Mouse (Mus musculus) liver, embryonic 13.5 days (tissue): Measurements from ENCODE around the gene Uqcc1. TPM values are rescaled to one million over a fixed set of nuclear protein-coding genes. Genes with fewer than 3 reads are reported as not detected.

Source experiments
- ATAC-seq: fragments of 200-750 bp; cut with Nextera tagmentation; 2 replicates; pipeline ENCODE4 v1.8.0; 2017; ENCODE audit warnings: low read depth, mild to moderate bottlenecking, moderate number of reproducible peaks, moderate library complexity
- DNase-seq: peaks from one replicate; pipeline ENCODE4 v3.0.0; 2022
- H3K27ac ChIP-seq: fragments of 300-500 bp; sonication (generic); 2 replicates; pipeline ENCODE4 v1.5.1; 2015; ENCODE audit warnings: moderate library complexity, mild to moderate bottlenecking, inconsistent platforms
- H3K27me3 ChIP-seq: fragments of 300-500 bp; sonication (generic); 2 replicates; pipeline ENCODE4 v1.6.1; 2015; ENCODE audit warnings: mild to moderate bottlenecking, inconsistent platforms
- H3K36me3 ChIP-seq: fragments of 300-500 bp; sonication (generic); 2 replicates; pipeline ENCODE4 v1.6.1; 2015; ENCODE audit warnings: mild to moderate bottlenecking, inconsistent platforms
- H3K4me1 ChIP-seq: fragments of 300-500 bp; sonication (generic); replicated peaks from 2 replicates; pipeline ENCODE4 v1.6.1; 2015; ENCODE audit warnings: inconsistent platforms
- H3K4me2 ChIP-seq: fragments of 300-500 bp; sonication (generic); 2 replicates; pipeline ENCODE4 v1.6.1; 2015; ENCODE audit warnings: inconsistent platforms, mild to moderate bottlenecking, moderate library complexity
- H3K4me3 ChIP-seq: fragments of 300-500 bp; sonication (generic); replicated peaks from 2 replicates; pipeline ENCODE4 v1.5.1; 2015; ENCODE audit warnings: mild to moderate bottlenecking, inconsistent platforms
- H3K9ac ChIP-seq: fragments of 300-500 bp; sonication (generic); 2 replicates; pipeline ENCODE4 v1.6.1; 2015; ENCODE audit warnings: mild to moderate bottlenecking, inconsistent platforms
- H3K9me3 ChIP-seq: fragments of 300-500 bp; sonication (generic); replicated peaks from 2 replicates; pipeline ENCODE4 v1.6.1; 2016; ENCODE audit warnings: inconsistent platforms
- WGBS: fragments of 180-500 bp; shearing (Covaris S2); methylation state at CpG from one replicate; pipeline ENCODE4 v1.1.7; 2015; ENCODE audit not compliant: insufficient replicate concordance; 5-methylcytosine and 5-hydroxymethylcytosine counted together
- polyA plus RNA-seq: library from polyadenylated mRNA; unstranded; fragments of >200 nt; fragmentation: Nextera tagmentation; extraction: Ambion mirVana; gene quantifications from 2 replicates; pipeline ENCODE4 v1.2.1, GENCODE M21; 2015

Gene Uqcc1
- polyA plus RNA-seq, 1 experiment from 2014 or later, result 49.5 TPM

- Histone ChIP-seq H3K36me3 (peaks cover 31% of the 10 kb centered on the region), H3K4me3 (peak overlapping the region; percentile 85), H3K4me2 (peak overlapping the region; percentile 86), H3K9ac (peak overlapping the region; percentile 88), H3K9me3 (no peaks in the 10 kb centered on the region), H3K27me3 (no peaks in the 10 kb centered on the region), H3K27ac (peak overlapping the region; percentile 88), H3K4me1 (peaks cover 28% of the 10 kb centered on the region)
- 1% methylated on average over 52 of the region's 52 CpGs for WGBS
- DNase-seq (peak; percentile 22), ATAC-seq (peak; percentile 19)
Measured at GRCm38 (mm10) chr2:155825904-155826629, 104.0 kb downstream of the Uqcc1 start.

GRCm38 (mm10) chr2:155823722-155824121 lies 106.4 kb downstream of the Uqcc1 start:
- ATAC-seq, result no peak
- H3K9me3 ChIP-seq, result no peaks in the 10 kb centered on the region
- no peaks in the 10 kb centered on the region for H3K27me3 ChIP-seq
- H3K4me1 ChIP-seq, result peaks cover 42% of the 10 kb centered on the region
- H3K36me3 ChIP-seq, result peaks cover 49% of the 10 kb centered on the region
- H3K27ac ChIP-seq, result no peak overlapping the region
- WGBS, result 86% methylated on average over 8 of the region's 8 CpGs
- no peak overlapping the region for H3K4me2 ChIP-seq
- H3K4me3 ChIP-seq, result no peak overlapping the region
- no peak for DNase-seq
- no peak overlapping the region for H3K9ac ChIP-seq

GRCm38 (mm10) chr2:155820779-155821178 lies 109.3 kb downstream of the Uqcc1 start:
- no peak overlapping the region for H3K4me2 ChIP-seq
- no peaks in the 10 kb centered on the region for H3K27me3 ChIP-seq
- no peak overlapping the region for H3K9ac ChIP-seq
- WGBS, result 83% methylated on average over 5 of the region's 5 CpGs
- no peak for DNase-seq
- peak overlapping the region; percentile 72; the same call in 1 of the 2 replicates for H3K27ac ChIP-seq
- H3K9me3 ChIP-seq, result no peaks in the 10 kb centered on the region
- H3K4me3 ChIP-seq, result no peak overlapping the region
- no peak for ATAC-seq
- peaks cover 41% of the 10 kb centered on the region for H3K4me1 ChIP-seq
- H3K36me3 ChIP-seq, result peaks cover 49% of the 10 kb centered on the region

GRCm38 (mm10) chr2:155819449-155820251 lies 110.5 kb downstream of the Uqcc1 start:
- no peaks in the 10 kb centered on the region for H3K27me3 ChIP-seq
- H3K9me3 ChIP-seq, result no peaks in the 10 kb centered on the region
- peak overlapping the region; percentile 72 for H3K27ac ChIP-seq
- ATAC-seq (no peak), DNase-seq (no peak)
- H3K4me3 ChIP-seq, result peak overlapping the region; percentile 82; the same call in 1 of the 2 replicates
- peak overlapping the region; percentile 89 for H3K4me2 ChIP-seq
- 0 out of 2 replicates have a peak overlapping the region, but pooled peaks have one; percentile 22 for H3K9ac ChIP-seq
- peaks cover 49% of the 10 kb centered on the region for H3K36me3 ChIP-seq
- WGBS, result 62% methylated on average over 6 of the region's 6 CpGs
- H3K4me1 ChIP-seq, result peaks cover 32% of the 10 kb centered on the region

GRCm38 (mm10) chr2:155819392-155819448 lies 110.9 kb downstream of the Uqcc1 start, which contains the start of gene BC029722:
Gene BC029722 (minus strand): TSS chr2:155819426.
- H3K9me3 ChIP-seq, result no peaks in the 10 kb centered on the region
- H3K27me3 ChIP-seq, result no peaks in the 10 kb centered on the region
- H3K4me3 ChIP-seq, result peak within 1 kb of the TSS; percentile 82
- ATAC-seq (no peak), DNase-seq (no peak)
- peak within 1 kb of the TSS; percentile 74 for H3K27ac ChIP-seq
- H3K9ac ChIP-seq, result peak within 1 kb of the TSS; percentile 86
- H3K4me2 ChIP-seq, result peak within 1 kb of the TSS; percentile 89
- peaks cover 32% of the 10 kb centered on the region for H3K4me1 ChIP-seq
- H3K36me3 ChIP-seq, result peaks cover 49% of the 10 kb centered on the region

- Histone ChIP-seq H3K4me1 (peaks cover 32% of the 10 kb centered on the region), H3K27me3 (0 out of 2 replicates have a peak, but pooled peaks cover 3% of the 10 kb centered on the region), H3K9me3 (no peaks in the 10 kb centered on the region), H3K4me2 (peak overlapping the region; percentile 89), H3K27ac (peak overlapping the region; percentile 74), H3K9ac (peak overlapping the region; percentile 86), H3K4me3 (peak overlapping the region; percentile 82), H3K36me3 (peaks cover 45% of the 10 kb centered on the region)
- WGBS, result under 1% methylated on average over 37 of the region's 37 CpGs
- DNase-seq, result peak; percentile 82
- peak; percentile 97 for ATAC-seq
Measured at GRCm38 (mm10) chr2:155818596-155819391, 111.3 kb downstream of the Uqcc1 start.

- peaks cover 32% of the 10 kb centered on the region for H3K4me1 ChIP-seq
- H3K9ac ChIP-seq, result peak overlapping the region; percentile 86
- no peaks in the 10 kb centered on the region for H3K9me3 ChIP-seq
- ATAC-seq, result no peak
- H3K4me2 ChIP-seq, result peak overlapping the region; percentile 89
- 62% methylated on average over 10 of the region's 10 CpGs for WGBS
- H3K36me3 ChIP-seq, result peaks cover 33% of the 10 kb centered on the region
- 0 out of 2 replicates have a peak, but pooled peaks cover 4% of the 10 kb centered on the region for H3K27me3 ChIP-seq
- H3K4me3 ChIP-seq, result peak overlapping the region; percentile 82
- no peak for DNase-seq
- H3K27ac ChIP-seq, result no peak overlapping the region
Measured at GRCm38 (mm10) chr2:155817301-155818245, 112.5 kb downstream of the Uqcc1 start.

- no peak overlapping the region for H3K27ac ChIP-seq
- no peak for DNase-seq
- H3K4me1 ChIP-seq, result peaks cover 32% of the 10 kb centered on the region
- no peak overlapping the region for H3K9ac ChIP-seq
- no peak overlapping the region for H3K4me2 ChIP-seq
- no peaks in the 10 kb centered on the region for H3K9me3 ChIP-seq
- ATAC-seq, result no peak
- WGBS, result 88% methylated on average over 1 of the region's 1 CpGs
- H3K36me3 ChIP-seq, result peaks cover 20% of the 10 kb centered on the region
- no peak overlapping the region for H3K4me3 ChIP-seq
- 0 out of 2 replicates have a peak, but pooled peaks cover 4% of the 10 kb centered on the region for H3K27me3 ChIP-seq
Measured at GRCm38 (mm10) chr2:155816179-155816578, 113.9 kb downstream of the Uqcc1 start.

GRCm38 (mm10) chr2:155814829-155815228 lies 115.3 kb downstream of the Uqcc1 start:
- no peak for ATAC-seq

GRCm38 (mm10) chr2:155812637-155813036 lies 117.5 kb downstream of the Uqcc1 start:
- Histone ChIP-seq H3K36me3 (no peaks in the 10 kb centered on the region), H3K4me3 (no peak overlapping the region), H3K27me3 (0 out of 2 replicates have a peak, but pooled peaks cover 7% of the 10 kb centered on the region), H3K4me2 (no peak overlapping the region), H3K9ac (no peak overlapping the region), H3K27ac (no peak overlapping the region), H3K4me1 (peaks cover 4% of the 10 kb centered on the region; the same call in 1 of the 2 replicates), H3K9me3 (no peaks in the 10 kb centered on the region)
- WGBS, result 64% methylated on average over 4 of the region's 4 CpGs
- no peak for ATAC-seq
- no peak for DNase-seq

More at GRCm38 (mm10) chr2:155814829-155815228, 115.3 kb downstream of the Uqcc1 start:
- H3K9me3 ChIP-seq, result no peaks in the 10 kb centered on the region
- 0 out of 2 replicates have a peak, but pooled peaks cover 7% of the 10 kb centered on the region for H3K27me3 ChIP-seq
- WGBS, result 23% methylated on average over 5 of the region's 5 CpGs
- H3K9ac ChIP-seq, result no peak overlapping the region
- H3K4me3 ChIP-seq, result no peak overlapping the region
- no peak for DNase-seq
- H3K36me3 ChIP-seq, result peaks cover 6% of the 10 kb centered on the region
- H3K4me2 ChIP-seq, result no peak overlapping the region
- H3K27ac ChIP-seq, result no peak overlapping the region
- peaks cover 25% of the 10 kb centered on the region for H3K4me1 ChIP-seq
